Mouse (Mus musculus) midbrain, embryonic 16.5 days (tissue): ENCODE data around the gene Slc13a2. TPM values are rescaled to one million over a fixed set of nuclear protein-coding genes. Genes with fewer than 3 reads are reported as not detected.

Source experiments
- ATAC-seq: fragments of 200-750 bp; cut with Nextera tagmentation; 2 replicates; pipeline ENCODE4 v1.8.0; 2017; ENCODE audit warnings: moderate TSS enrichment
- H3K27ac ChIP-seq: fragments of 300-500 bp; sonication (generic); 2 replicates; pipeline ENCODE4 v1.5.1; 2014; ENCODE audit warnings: mild to moderate bottlenecking, low read length, mixed read lengths
- H3K27me3 ChIP-seq: fragments of 300-500 bp; sonication (generic); 2 replicates; pipeline ENCODE4 v1.6.1; 2014; ENCODE audit warnings: low read depth, low read length, mixed read lengths; ENCODE audit not compliant: control insufficient read depth, insufficient read depth
- H3K36me3 ChIP-seq: fragments of 300-500 bp; sonication (generic); 2 replicates; pipeline ENCODE4 v1.6.1; 2014; ENCODE audit warnings: mild to moderate bottlenecking, low read length, moderate library complexity, mixed read lengths; ENCODE audit not compliant: control insufficient read depth, insufficient read depth
- H3K4me1 ChIP-seq: fragments of 300-500 bp; sonication (generic); 2 replicates; pipeline ENCODE4 v1.6.1; 2014; ENCODE audit warnings: mild to moderate bottlenecking, low read length, mixed read lengths; ENCODE audit not compliant: control insufficient read depth, insufficient read depth
- H3K4me2 ChIP-seq: fragments of 300-500 bp; sonication (generic); 2 replicates; pipeline ENCODE4 v1.6.1; 2014; ENCODE audit warnings: mild to moderate bottlenecking, low read length, mixed read lengths
- H3K4me3 ChIP-seq: fragments of 300-500 bp; sonication (generic); 2 replicates; pipeline ENCODE4 v1.5.1; 2014; ENCODE audit warnings: low read depth, mild to moderate bottlenecking, low read length, moderate library complexity, mixed read lengths
- H3K9ac ChIP-seq: fragments of 300-500 bp; sonication (generic); 2 replicates; pipeline ENCODE4 v1.6.1; 2014; ENCODE audit warnings: low read depth, low read length, mixed read lengths
- H3K9me3 ChIP-seq: fragments of 300-500 bp; sonication (generic); replicated peaks from 2 replicates; pipeline ENCODE4 v1.6.1; 2014; ENCODE audit warnings: mild to moderate bottlenecking, low read length, mixed read lengths; ENCODE audit not compliant: control insufficient read depth, poor library complexity, severe bottlenecking
- WGBS: fragments of 180-500 bp; shearing (Covaris S2); extraction: QIAGEN DNeasy Blood & Tissue Kit; methylation state at CpG from one replicate; pipeline ENCODE4 v1.1.7; 2014; 5-methylcytosine and 5-hydroxymethylcytosine counted together
- polyA plus RNA-seq: library from polyadenylated mRNA; unstranded; fragments of >200 nt; fragmentation: Nextera tagmentation; extraction: Ambion mirVana; gene quantifications from 2 replicates; pipeline ENCODE4 v1.2.1, GENCODE M21; 2015

Slc13a2 gene
- polyA plus RNA-seq, 1 experiment from 2014 or later, result not detected

GRCm38 (mm10) chr11:78438399-78438930 is 16.4 kb upstream of the Slc13a2 start:
- Histone ChIP-seq H3K36me3 (no peaks in the 10 kb centered on the region), H3K4me3 (no peak overlapping the region), H3K4me1 (no peaks in the 10 kb centered on the region), H3K9me3 (no peaks in the 10 kb centered on the region), H3K27me3 (no peaks in the 10 kb centered on the region), H3K4me2 (no peak overlapping the region), H3K9ac (no peak overlapping the region), H3K27ac (no peak overlapping the region)
- 89% methylated on average over 3 of the region's 3 CpGs for WGBS
- ATAC-seq, result no peak

GRCm38 (mm10) chr11:78437182-78437581 is 15.2 kb upstream of the Slc13a2 start:
- Histone ChIP-seq H3K27me3 (no peaks in the 10 kb centered on the region), H3K27ac (no peak overlapping the region), H3K9me3 (no peaks in the 10 kb centered on the region), H3K4me3 (no peak overlapping the region), H3K9ac (no peak overlapping the region), H3K4me2 (no peak overlapping the region), H3K36me3 (no peaks in the 10 kb centered on the region), H3K4me1 (no peaks in the 10 kb centered on the region)
- WGBS, result 93% methylated on average over 7 of the region's 7 CpGs
- no peak for ATAC-seq

- Histone ChIP-seq H3K9me3 (no peaks in the 10 kb centered on the region), H3K36me3 (no peaks in the 10 kb centered on the region), H3K27me3 (no peaks in the 10 kb centered on the region), H3K4me1 (no peaks in the 10 kb centered on the region), H3K9ac (no peak overlapping the region), H3K27ac (no peak overlapping the region), H3K4me3 (no peak overlapping the region), H3K4me2 (no peak overlapping the region)
- 7% methylated on average over 19 of the region's 19 CpGs for WGBS
- no peak for ATAC-seq
Measured at GRCm38 (mm10) chr11:78435776-78436349, 13.8 kb upstream of the Slc13a2 start.

- no peak overlapping the region for H3K9ac ChIP-seq
- H3K36me3 ChIP-seq, result no peaks in the 10 kb centered on the region
- H3K4me1 ChIP-seq, result no peaks in the 10 kb centered on the region
- H3K4me2 ChIP-seq, result no peak overlapping the region
- no peak overlapping the region for H3K4me3 ChIP-seq
- no peaks in the 10 kb centered on the region for H3K27me3 ChIP-seq
- 81% methylated on average over 4 of the region's 4 CpGs for WGBS
- H3K9me3 ChIP-seq, result no peaks in the 10 kb centered on the region
- no peak for ATAC-seq
- no peak overlapping the region for H3K27ac ChIP-seq
Measured at GRCm38 (mm10) chr11:78434052-78434451, 12.0 kb upstream of the Slc13a2 start.

GRCm38 (mm10) chr11:78431176-78431575 is 9.2 kb upstream of the Slc13a2 start:
- Histone ChIP-seq H3K27me3 (no peaks in the 10 kb centered on the region), H3K4me1 (no peaks in the 10 kb centered on the region), H3K9me3 (no peaks in the 10 kb centered on the region), H3K27ac (no peak overlapping the region), H3K9ac (no peak overlapping the region), H3K4me2 (no peak overlapping the region), H3K4me3 (no peak overlapping the region), H3K36me3 (no peaks in the 10 kb centered on the region)
- 92% methylated on average over 10 of the region's 10 CpGs for WGBS
- ATAC-seq, result no peak

GRCm38 (mm10) chr11:78430195-78430878 is 8.3 kb upstream of the Slc13a2 start:
- Histone ChIP-seq H3K4me2 (no peak overlapping the region), H3K27me3 (no peaks in the 10 kb centered on the region), H3K27ac (no peak overlapping the region), H3K36me3 (no peaks in the 10 kb centered on the region), H3K9me3 (no peaks in the 10 kb centered on the region), H3K9ac (no peak overlapping the region), H3K4me1 (no peaks in the 10 kb centered on the region), H3K4me3 (no peak overlapping the region)
- 55% methylated on average over 11 of the region's 11 CpGs for WGBS
- no peak for ATAC-seq

- WGBS, result 78% methylated on average over 5 of the region's 5 CpGs
- Histone ChIP-seq H3K4me2 (no peak overlapping the region), H3K4me1 (no peaks in the 10 kb centered on the region), H3K9me3 (no peaks in the 10 kb centered on the region), H3K27me3 (no peaks in the 10 kb centered on the region), H3K4me3 (no peak overlapping the region), H3K9ac (no peak overlapping the region), H3K36me3 (no peaks in the 10 kb centered on the region), H3K27ac (no peak overlapping the region)
- ATAC-seq, result no peak
Measured at GRCm38 (mm10) chr11:78428309-78428708, 6.3 kb upstream of the Slc13a2 start.

- Histone ChIP-seq H3K4me3 (no peak overlapping the region), H3K9me3 (no peaks in the 10 kb centered on the region), H3K9ac (no peak overlapping the region), H3K4me1 (no peaks in the 10 kb centered on the region), H3K27me3 (no peaks in the 10 kb centered on the region), H3K27ac (no peak overlapping the region), H3K4me2 (no peak overlapping the region), H3K36me3 (no peaks in the 10 kb centered on the region)
- ATAC-seq, result no peak
- WGBS, result 94% methylated on average over 6 of the region's 6 CpGs
Measured at GRCm38 (mm10) chr11:78427655-78428054, 5.6 kb upstream of the Slc13a2 start.

GRCm38 (mm10) chr11:78425572-78425971 is 3.6 kb upstream of the Slc13a2 start:
- Histone ChIP-seq H3K27me3 (no peaks in the 10 kb centered on the region), H3K9me3 (no peaks in the 10 kb centered on the region), H3K9ac (no peak overlapping the region), H3K4me3 (no peak overlapping the region), H3K4me2 (no peak overlapping the region), H3K27ac (no peak overlapping the region), H3K4me1 (no peaks in the 10 kb centered on the region), H3K36me3 (no peaks in the 10 kb centered on the region)
- ATAC-seq, result no peak
- WGBS, result 90% methylated on average over 1 of the region's 1 CpGs
